Mouse (Mus musculus) liver, embryonic 15.5 days (tissue): ENCODE measurements at regions not wholly inside any gene's neighbourhood (a gene's known extent, or its start where the extent isn't known, plus 50 kb on each side); places are given as distances from the start of the nearest gene placed in this dataset.

Source experiments
- ATAC-seq: fragments of 200-750 bp; cut with Nextera tagmentation; 2 replicates; pipeline ENCODE4 v1.8.0; 2017; ENCODE audit warnings: moderate number of reproducible peaks, mild to moderate bottlenecking, moderate library complexity; ENCODE audit not compliant: insufficient read depth
- H3K27ac ChIP-seq: fragments of 300-500 bp; sonication (generic); replicated peaks from 2 replicates; pipeline ENCODE4 v1.5.1; 2015; ENCODE audit warnings: mild to moderate bottlenecking, inconsistent platforms
- H3K27me3 ChIP-seq: fragments of 300-500 bp; sonication (generic); 2 replicates; pipeline ENCODE4 v1.6.1; 2015; ENCODE audit warnings: mild to moderate bottlenecking, inconsistent platforms
- H3K36me3 ChIP-seq: fragments of 300-500 bp; sonication (generic); replicated peaks from 2 replicates; pipeline ENCODE4 v1.6.1; 2015; ENCODE audit warnings: moderate library complexity, mild to moderate bottlenecking, inconsistent platforms
- H3K4me1 ChIP-seq: fragments of 300-500 bp; sonication (generic); replicated peaks from 2 replicates; pipeline ENCODE4 v1.6.1; 2015; ENCODE audit warnings: inconsistent platforms
- H3K4me2 ChIP-seq: fragments of 300-500 bp; sonication (generic); 2 replicates; pipeline ENCODE4 v1.6.1; 2015; ENCODE audit warnings: moderate library complexity, mild to moderate bottlenecking, inconsistent platforms
- H3K4me3 ChIP-seq: fragments of 300-500 bp; sonication (generic); replicated peaks from 2 replicates; pipeline ENCODE4 v1.5.1; 2015; ENCODE audit warnings: mild to moderate bottlenecking, inconsistent platforms
- H3K9ac ChIP-seq: fragments of 300-500 bp; sonication (generic); 2 replicates; pipeline ENCODE4 v1.6.1; 2015; ENCODE audit warnings: moderate library complexity, mild to moderate bottlenecking, inconsistent platforms
- H3K9me3 ChIP-seq: fragments of 300-500 bp; sonication (generic); replicated peaks from 2 replicates; pipeline ENCODE4 v1.6.1; 2016; ENCODE audit warnings: inconsistent platforms
- WGBS: fragments of 180-500 bp; shearing (Covaris S2); methylation state at CpG from one replicate; pipeline ENCODE4 v1.1.7; 2015; ENCODE audit warnings: mixed read lengths; ENCODE audit not compliant: insufficient replicate concordance; 5-methylcytosine and 5-hydroxymethylcytosine counted together

- H3K4me3 ChIP-seq = no peak overlapping the region
- ATAC-seq = no peak
- H3K27ac ChIP-seq = no peak overlapping the region
- H3K9me3 ChIP-seq = no peaks in the 10 kb centered on the region
- no peak overlapping the region for H3K9ac ChIP-seq
- WGBS = 50% methylated on average over 6 of the region's 6 CpGs
- H3K36me3 ChIP-seq = no peaks in the 10 kb centered on the region
- H3K4me1 ChIP-seq = no peaks in the 10 kb centered on the region
- no peak overlapping the region for H3K4me2 ChIP-seq
- no peaks in the 10 kb centered on the region for H3K27me3 ChIP-seq
Observed at GRCm38 (mm10) chr5:133935006-133935405, 164.5 kb upstream of the Castor2 start.

- Histone ChIP-seq H3K9ac (no peak overlapping the region), H3K27ac (no peak overlapping the region), H3K9me3 (no peaks in the 10 kb centered on the region), H3K36me3 (no peaks in the 10 kb centered on the region), H3K4me1 (no peaks in the 10 kb centered on the region), H3K4me2 (no peak overlapping the region), H3K27me3 (no peaks in the 10 kb centered on the region), H3K4me3 (no peak overlapping the region)
- ATAC-seq = no peak
- WGBS = 63% methylated on average over 5 of the region's 5 CpGs
Observed at GRCm38 (mm10) chr5:133930101-133930500, 169.4 kb upstream of the Castor2 start.

GRCm38 (mm10) chr5:133927054-133927453 is 172.5 kb upstream of the Castor2 start:
- Histone ChIP-seq H3K36me3 (no peaks in the 10 kb centered on the region), H3K4me1 (no peaks in the 10 kb centered on the region), H3K4me3 (no peak overlapping the region), H3K27ac (no peak overlapping the region), H3K9ac (no peak overlapping the region), H3K9me3 (no peaks in the 10 kb centered on the region), H3K4me2 (no peak overlapping the region), H3K27me3 (no peaks in the 10 kb centered on the region)
- ATAC-seq = no peak
- WGBS = 55% methylated on average over 5 of the region's 5 CpGs

GRCm38 (mm10) chr5:133925184-133925900 is 174.2 kb upstream of the Castor2 start:
- no peaks in the 10 kb centered on the region for H3K36me3 ChIP-seq
- H3K27ac ChIP-seq = no peak overlapping the region
- H3K9me3 ChIP-seq = no peaks in the 10 kb centered on the region
- no peaks in the 10 kb centered on the region for H3K4me1 ChIP-seq
- ATAC-seq = no peak
- no peak overlapping the region for H3K4me3 ChIP-seq
- no peaks in the 10 kb centered on the region for H3K27me3 ChIP-seq
- no peak overlapping the region for H3K4me2 ChIP-seq
- H3K9ac ChIP-seq = no peak overlapping the region
- 29% methylated on average over 5 of the region's 5 CpGs for WGBS

- Histone ChIP-seq H3K4me2 (no peak overlapping the region), H3K4me3 (no peak overlapping the region), H3K4me1 (no peaks in the 10 kb centered on the region), H3K9me3 (no peaks in the 10 kb centered on the region), H3K27ac (no peak overlapping the region), H3K27me3 (no peaks in the 10 kb centered on the region), H3K9ac (no peak overlapping the region), H3K36me3 (no peaks in the 10 kb centered on the region)
- 66% methylated on average over 1 of the region's 1 CpGs for WGBS
- ATAC-seq = no peak
Observed at GRCm38 (mm10) chr5:133922181-133922580, 177.3 kb upstream of the Castor2 start.

GRCm38 (mm10) chr5:133915734-133916550 is 183.6 kb upstream of the Castor2 start:
- Histone ChIP-seq H3K27me3 (no peaks in the 10 kb centered on the region), H3K4me1 (no peaks in the 10 kb centered on the region), H3K9ac (no peak overlapping the region), H3K36me3 (no peaks in the 10 kb centered on the region), H3K4me3 (no peak overlapping the region), H3K4me2 (no peak overlapping the region), H3K27ac (no peak overlapping the region), H3K9me3 (no peaks in the 10 kb centered on the region)
- ATAC-seq = no peak

GRCm38 (mm10) chr5:133907442-133907841 is 192.1 kb upstream of the Castor2 start:
- Histone ChIP-seq H3K4me1 (no peaks in the 10 kb centered on the region), H3K9ac (no peak overlapping the region), H3K4me2 (no peak overlapping the region), H3K27ac (no peak overlapping the region), H3K9me3 (no peaks in the 10 kb centered on the region; the same call in 1 of the 2 replicates), H3K36me3 (no peaks in the 10 kb centered on the region), H3K4me3 (no peak overlapping the region), H3K27me3 (no peaks in the 10 kb centered on the region)
- 55% methylated on average over 3 of the region's 3 CpGs for WGBS
- ATAC-seq = no peak

GRCm38 (mm10) chr5:133898025-133898598 is 201.4 kb upstream of the Castor2 start:
- WGBS = 49% methylated on average over 4 of the region's 4 CpGs
- no peak overlapping the region for H3K27ac ChIP-seq

GRCm38 (mm10) chr5:133890728-133891127 is 208.8 kb upstream of the Castor2 start:
- Histone ChIP-seq H3K27ac (no peak overlapping the region), H3K27me3 (no peaks in the 10 kb centered on the region), H3K4me2 (no peak overlapping the region), H3K4me3 (no peak overlapping the region), H3K9me3 (no peaks in the 10 kb centered on the region), H3K4me1 (no peaks in the 10 kb centered on the region), H3K36me3 (no peaks in the 10 kb centered on the region), H3K9ac (no peak overlapping the region)
- 71% methylated on average over 3 of the region's 3 CpGs for WGBS
- ATAC-seq = no peak

More at GRCm38 (mm10) chr5:133898025-133898598, 201.4 kb upstream of the Castor2 start:
- no peak overlapping the region for H3K9ac ChIP-seq
- no peaks in the 10 kb centered on the region for H3K9me3 ChIP-seq
- no peaks in the 10 kb centered on the region for H3K36me3 ChIP-seq
- no peak overlapping the region for H3K4me3 ChIP-seq
- H3K4me1 ChIP-seq = no peaks in the 10 kb centered on the region
- H3K4me2 ChIP-seq = no peak overlapping the region
- no peak for ATAC-seq
- no peaks in the 10 kb centered on the region for H3K27me3 ChIP-seq

GRCm38 (mm10) chr5:133889841-133890240 is 209.7 kb upstream of the Castor2 start:
- Histone ChIP-seq H3K9ac (no peak overlapping the region), H3K27me3 (no peaks in the 10 kb centered on the region), H3K27ac (no peak overlapping the region), H3K4me3 (no peak overlapping the region), H3K36me3 (no peaks in the 10 kb centered on the region), H3K9me3 (no peaks in the 10 kb centered on the region), H3K4me2 (no peak overlapping the region), H3K4me1 (no peaks in the 10 kb centered on the region)
- 70% methylated on average over 8 of the region's 8 CpGs for WGBS
- no peak for ATAC-seq

- no peak overlapping the region for H3K9ac ChIP-seq
- ATAC-seq = no peak
- no peaks in the 10 kb centered on the region for H3K9me3 ChIP-seq
- H3K27me3 ChIP-seq = no peaks in the 10 kb centered on the region
- H3K4me3 ChIP-seq = no peak overlapping the region
- WGBS = 59% methylated on average over 5 of the region's 5 CpGs
- H3K27ac ChIP-seq = no peak overlapping the region
- H3K36me3 ChIP-seq = no peaks in the 10 kb centered on the region
- no peaks in the 10 kb centered on the region for H3K4me1 ChIP-seq
- H3K4me2 ChIP-seq = no peak overlapping the region
Observed at GRCm38 (mm10) chr5:133885507-133885906, 214.0 kb upstream of the Castor2 start.
